Mouse (Mus musculus) kidney, postnatal 10 days (tissue): ENCODE measurements around the gene Gad1.

ENCODE experiments used
- DNase-seq: peaks from one replicate; pipeline ENCODE4 v3.0.0; 2021; ENCODE audit warnings: mixed read lengths

Gad1 gene

GRCm38 (mm10) chr2:70552772-70553171 is at the start of gene Gad1:
Gene Gad1, plus strand, starts transcription at chr2:70553072.
- no peak for DNase-seq

- DNase-seq = no peak
These were observed 49.4 kb upstream of the Gad1 start for GRCm38 (mm10) chr2:70503436-70503835.

GRCm38 (mm10) chr2:70505229-70505628 is 47.6 kb upstream of the Gad1 start:
- DNase-seq = no peak

- DNase-seq = no peak
These were observed 47.0 kb upstream of the Gad1 start for GRCm38 (mm10) chr2:70505896-70506295.

GRCm38 (mm10) chr2:70506372-70506771 is 46.5 kb upstream of the Gad1 start:
- no peak for DNase-seq

GRCm38 (mm10) chr2:70508496-70508895 is 44.4 kb upstream of the Gad1 start, which contains the start of gene Erich2:
Gene Erich2, plus strand, starts transcription at chr2:70508819.
- no peak for DNase-seq

GRCm38 (mm10) chr2:70509021-70509632 is 43.7 kb upstream of the Gad1 start:
- peak; percentile 95 for DNase-seq

GRCm38 (mm10) chr2:70538283-70538682 is 14.6 kb upstream of the Gad1 start:
- peak; percentile 76 for DNase-seq

- DNase-seq = no peak
These were observed 2.2 kb upstream of the Gad1 start for GRCm38 (mm10) chr2:70550671-70551070.

- DNase-seq = no peak
These were observed 1.4 kb upstream of the Gad1 start for GRCm38 (mm10) chr2:70551446-70551845.

GRCm38 (mm10) chr2:70552067-70552598 is 739 bp upstream of the Gad1 start:
- DNase-seq = no peak

- no peak for DNase-seq
These were observed 954 bp downstream of the Gad1 start for GRCm38 (mm10) chr2:70553826-70554225.

- peak; percentile 91 for DNase-seq
These were observed 5.4 kb downstream of the Gad1 start for GRCm38 (mm10) chr2:70558112-70558842.

GRCm38 (mm10) chr2:70558843-70559451 is 6.1 kb downstream of the Gad1 start:
- DNase-seq = no peak

GRCm38 (mm10) chr2:70559520-70559919 is 6.6 kb downstream of the Gad1 start:
- peak; percentile 89 for DNase-seq

GRCm38 (mm10) chr2:70561077-70561795 is 8.4 kb downstream of the Gad1 start:
- peak; percentile 72 for DNase-seq

- no peak for DNase-seq
These were observed 9.2 kb downstream of the Gad1 start for GRCm38 (mm10) chr2:70562011-70562491.

- no peak for DNase-seq
These were observed 9.7 kb downstream of the Gad1 start for GRCm38 (mm10) chr2:70562611-70562980.

- peak; percentile 10 for DNase-seq
These were observed 10.3 kb downstream of the Gad1 start for GRCm38 (mm10) chr2:70562981-70563671.

GRCm38 (mm10) chr2:70563721-70564645 is 11.1 kb downstream of the Gad1 start:
- no peak for DNase-seq

GRCm38 (mm10) chr2:70564646-70565315 is 11.9 kb downstream of the Gad1 start:
- DNase-seq = no peak
